Mouse (Mus musculus) central nervous system, embryonic 18 days (tissue): Measurements from ENCODE around the gene Olfr619. TPM values are rescaled to one million over a fixed set of nuclear protein-coding genes. Genes with fewer than 3 reads are reported as not detected.

Source experiments
- polyA plus RNA-seq: library from polyadenylated mRNA; depleted of rRNA; stranded (reverse); fragments of >200 nt; gene quantifications from 2 replicates; pipeline ENCODE4 v1.2.3, GENCODE M21; 2012; rRNA removed

Gene Olfr619
- not detected in 2 replicates for polyA plus RNA-seq

DNA sequence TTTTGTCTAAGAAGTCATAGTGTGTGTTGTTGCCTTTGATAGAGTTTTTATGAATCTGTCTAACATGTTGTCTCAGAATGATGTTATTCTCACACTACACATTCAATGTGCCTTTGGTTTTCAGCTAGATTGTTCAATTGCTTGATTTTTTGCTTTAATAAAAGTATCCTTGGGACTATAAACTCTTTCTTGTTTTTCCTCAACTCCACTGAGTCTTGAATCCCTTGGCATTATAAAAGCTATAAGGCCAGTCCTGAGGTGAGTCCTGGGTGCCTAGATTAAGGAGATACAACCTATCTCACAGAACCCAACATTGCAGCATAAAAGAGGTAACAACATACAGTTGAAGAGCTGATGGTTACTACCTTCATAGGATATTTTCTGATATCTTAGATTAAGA is at the start of gene Olfr619:
Gene Olfr619, plus strand, starts transcription at position 301 of the 400 bp plus-strand sequence.

DNA sequence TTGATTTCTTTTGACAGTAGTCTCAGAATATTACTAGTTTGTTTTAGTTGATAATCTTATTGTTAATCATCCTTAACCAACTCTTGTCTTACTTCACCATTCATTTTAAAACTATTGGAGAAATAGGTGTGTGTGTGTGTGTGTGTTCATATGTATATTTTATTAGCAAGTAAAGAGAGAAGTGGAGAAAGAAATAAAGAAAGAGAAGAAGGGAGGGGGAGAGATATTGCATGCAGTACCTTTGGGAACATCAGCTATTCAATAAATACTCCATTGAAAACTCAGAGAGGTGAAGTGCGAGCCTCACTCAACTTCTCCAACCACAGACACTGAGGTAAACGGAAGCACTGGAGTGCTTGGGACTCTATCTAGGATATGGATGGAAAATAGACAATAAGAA is 44.6 kb upstream of the Olfr619 start, which contains the start of gene Olfr615:
Gene Olfr615, plus strand, starts transcription at position 301 of the 400 bp plus-strand sequence.

DNA sequence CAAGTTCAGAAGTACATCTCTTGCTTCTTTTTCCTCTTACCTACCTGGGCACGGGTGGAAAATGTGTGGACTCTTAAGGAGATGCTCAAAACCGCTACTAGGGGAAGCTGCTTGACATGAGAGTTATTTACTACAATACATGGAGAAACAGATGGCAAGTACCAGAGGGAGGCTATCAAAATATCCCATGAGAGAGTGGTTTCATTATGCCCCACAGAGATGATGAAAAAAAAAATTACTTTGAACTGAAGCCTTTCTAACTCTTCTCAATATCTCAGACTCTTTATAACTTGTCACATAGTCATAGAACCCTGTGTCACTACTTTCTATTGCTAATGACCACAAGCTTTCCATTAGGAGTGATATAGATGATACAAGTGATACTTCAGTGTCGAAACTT is 31.3 kb upstream of the Olfr619 start, which contains the start of gene Olfr616:
Gene Olfr616, minus strand, starts transcription at position 101 of the 400 bp plus-strand sequence.

DNA sequence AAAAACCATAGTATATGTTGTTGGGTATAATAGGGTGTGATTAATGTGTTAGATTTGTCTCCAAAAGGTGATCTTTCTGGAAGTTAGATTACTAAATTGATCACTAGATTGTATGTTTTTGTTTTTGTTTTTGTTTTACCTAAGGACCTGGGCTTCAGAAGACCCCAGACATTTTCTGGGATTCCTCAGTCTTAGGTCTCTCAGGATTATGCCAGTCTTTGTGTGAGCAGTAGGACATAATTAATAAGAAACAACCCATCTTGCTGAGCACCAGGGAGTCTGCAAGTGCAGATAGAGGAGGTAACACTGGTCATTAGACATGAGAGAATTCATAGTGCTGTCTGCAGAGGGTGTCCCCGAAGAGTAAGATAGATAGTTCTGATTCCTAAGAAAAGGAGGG is 27.6 kb upstream of the Olfr619 start, which contains the start of gene Olfr617:
Gene Olfr617, plus strand, starts transcription at position 301 of the 400 bp plus-strand sequence.

DNA sequence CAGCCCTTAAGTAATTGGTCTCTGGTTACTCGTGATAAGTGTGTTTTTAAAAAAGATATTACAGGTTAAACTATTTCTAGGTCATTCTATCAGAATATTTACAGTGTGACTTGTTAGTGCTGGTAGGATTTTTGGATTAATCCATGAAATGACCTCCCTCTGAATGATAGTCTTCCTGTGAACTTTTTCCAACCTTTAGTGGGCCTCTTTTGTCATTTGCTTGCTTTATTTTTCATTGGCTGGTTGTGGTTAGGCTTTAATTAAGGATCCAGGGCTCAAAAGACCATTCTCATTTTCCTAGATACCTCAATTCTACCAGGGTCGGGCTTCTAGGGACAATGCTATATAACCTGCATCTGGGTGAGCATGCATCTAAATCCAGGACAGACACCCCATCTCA is 10.6 kb upstream of the Olfr619 start, which contains the start of gene Olfr618:
Gene Olfr618, plus strand, starts transcription at position 301 of the 400 bp plus-strand sequence.

DNA sequence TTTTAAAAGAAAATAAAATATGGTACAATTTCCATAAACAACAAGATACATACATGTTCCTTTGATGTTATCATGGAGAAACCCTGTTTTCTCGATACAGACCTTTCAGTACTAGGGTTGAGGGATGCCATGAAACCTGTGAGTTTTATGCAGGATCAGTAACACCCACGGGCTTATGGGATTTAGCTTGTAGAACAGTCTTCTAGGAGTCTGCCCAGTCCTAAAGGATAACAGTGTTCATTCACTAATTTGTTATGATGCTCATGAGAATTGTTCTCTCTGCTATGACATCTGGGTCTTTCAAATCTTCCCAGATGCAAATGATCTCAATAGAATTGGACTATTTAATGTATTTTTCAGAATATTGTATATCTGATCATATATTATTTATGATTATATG is 12.1 kb downstream of the Olfr619 start, which contains the start of gene Olfr620:
Gene Olfr620, minus strand, starts transcription at position 101 of the 400 bp plus-strand sequence.

DNA sequence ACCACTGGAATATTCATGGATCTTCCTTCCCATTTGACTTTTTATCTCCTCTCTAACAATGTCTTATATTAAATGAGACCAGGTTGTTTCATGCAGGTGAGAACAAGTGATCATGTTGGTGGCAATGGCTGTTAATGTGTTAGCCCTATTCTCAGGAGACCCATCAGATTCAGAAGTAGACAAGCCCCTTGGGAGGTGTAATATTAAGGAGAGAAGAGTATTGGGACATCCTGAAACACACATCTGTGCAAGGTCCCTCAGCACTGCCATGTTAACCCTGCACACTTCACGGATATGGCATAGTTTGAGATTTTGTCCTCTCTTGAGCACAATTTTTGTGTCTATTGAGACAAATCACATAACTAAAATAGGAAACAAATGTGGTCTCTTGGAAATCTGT is 42.2 kb downstream of the Olfr619 start, which contains the start of gene Olfr622:
Gene Olfr622, minus strand, starts transcription at position 101 of the 400 bp plus-strand sequence.

Other genes starting within 250 kb of the Olfr619 start
- not detected in 2 replicates for gene Olfr601, start 237.9 kb upstream of the Olfr619 start, polyA plus RNA-seq
- not detected in 2 replicates for gene Olfr603, start 214.4 kb upstream of the Olfr619 start, polyA plus RNA-seq
- not detected in 2 replicates for gene Usp17lc, start 185.5 kb upstream of the Olfr619 start, polyA plus RNA-seq
- not detected in 2 replicates for gene Olfr605, start 155.1 kb upstream of the Olfr619 start, polyA plus RNA-seq
- not detected in 2 replicates for gene Olfr606, start 151.5 kb upstream of the Olfr619 start, polyA plus RNA-seq
- gene Olfr607, start 136.4 kb upstream of the Olfr619 start, polyA plus RNA-seq: not detected in 2 replicates
- gene Olfr608, start 130.7 kb upstream of the Olfr619 start, polyA plus RNA-seq: not detected in 2 replicates
- gene Olfr609, start 102.5 kb upstream of the Olfr619 start, polyA plus RNA-seq: not detected in 2 replicates
- gene Olfr610, start 88.5 kb upstream of the Olfr619 start, polyA plus RNA-seq: not detected in 2 replicates
- not detected in 2 replicates for gene Olfr611, start 79.7 kb upstream of the Olfr619 start, polyA plus RNA-seq
- not detected in 2 replicates for gene Olfr612, start 57.9 kb upstream of the Olfr619 start, polyA plus RNA-seq
- not detected in 2 replicates for gene Olfr613, start 52.5 kb upstream of the Olfr619 start, polyA plus RNA-seq
- gene Olfr615, start 44.5 kb upstream of the Olfr619 start, polyA plus RNA-seq: not detected in 2 replicates
- not detected in 2 replicates for gene Olfr616, start 31.4 kb upstream of the Olfr619 start, polyA plus RNA-seq
- not detected in 2 replicates for gene Olfr617, start 27.5 kb upstream of the Olfr619 start, polyA plus RNA-seq
- gene Olfr618, start 10.5 kb upstream of the Olfr619 start, polyA plus RNA-seq: not detected in 2 replicates
- not detected in 2 replicates for gene Olfr620, start 12.0 kb downstream of the Olfr619 start, polyA plus RNA-seq
- gene Olfr622, start 42.1 kb downstream of the Olfr619 start, polyA plus RNA-seq: not detected in 2 replicates
- not detected in 2 replicates for gene Olfr623, start 63.1 kb downstream of the Olfr619 start, polyA plus RNA-seq
- not detected in 2 replicates for gene Olfr624, start 70.6 kb downstream of the Olfr619 start, polyA plus RNA-seq
- not detected in 2 replicates for gene Olfr625-ps1, start 82.1 kb downstream of the Olfr619 start, polyA plus RNA-seq
- gene Olfr243, start 114.1 kb downstream of the Olfr619 start, polyA plus RNA-seq: not detected in 2 replicates
- gene Olfr628, start 129.8 kb downstream of the Olfr619 start, polyA plus RNA-seq: not detected in 2 replicates
- not detected in 2 replicates for gene Olfr629, start 144.4 kb downstream of the Olfr619 start, polyA plus RNA-seq
- not detected in 2 replicates for gene Olfr630, start 156.8 kb downstream of the Olfr619 start, polyA plus RNA-seq
- gene Olfr69, start 171.0 kb downstream of the Olfr619 start, polyA plus RNA-seq: not detected in 2 replicates
- not detected in 2 replicates for gene Olfr68, start 179.1 kb downstream of the Olfr619 start, polyA plus RNA-seq
- gene Olfr67, start 191.2 kb downstream of the Olfr619 start, polyA plus RNA-seq: not detected in 2 replicates
- 211 and 248 TPM in 2 replicates for gene Hbb-bt, start 213.4 kb downstream of the Olfr619 start, polyA plus RNA-seq
- gene Hbb-bs, start 227.5 kb downstream of the Olfr619 start, polyA plus RNA-seq: 1,468 and 1,656 TPM in 2 replicates
- gene Hbb-bh2, start 239.9 kb downstream of the Olfr619 start, polyA plus RNA-seq: not detected in 2 replicates
- not detected in 2 replicates for gene Hbb-bh1, start 242.6 kb downstream of the Olfr619 start, polyA plus RNA-seq